Mouse (Mus musculus) cerebellum, postnatal 25 days (tissue): ENCODE results near the gene Foxn3.

Experiments
- DNase-seq, 2 experiments: peaks; one replicate each; pipeline ENCODE4 v3.0.0; 2021; ENCODE audit warnings: mixed read lengths in 2 of 2

Foxn3 gene

GRCm38 (mm10) chr12:99153664-99154063 lies 409.7 kb downstream of the Foxn3 start:
- DNase-seq: peak; percentile 72 to 78

- DNase-seq: peak; percentile 34 to 66
These were observed 413.3 kb downstream of the Foxn3 start for GRCm38 (mm10) chr12:99150126-99150525.

- DNase-seq: no peak
These were observed 414.2 kb downstream of the Foxn3 start for GRCm38 (mm10) chr12:99149193-99149592.
